Mouse (Mus musculus): ENCODE measurements around the gene Pptc7.

Gene Pptc7

DNA sequence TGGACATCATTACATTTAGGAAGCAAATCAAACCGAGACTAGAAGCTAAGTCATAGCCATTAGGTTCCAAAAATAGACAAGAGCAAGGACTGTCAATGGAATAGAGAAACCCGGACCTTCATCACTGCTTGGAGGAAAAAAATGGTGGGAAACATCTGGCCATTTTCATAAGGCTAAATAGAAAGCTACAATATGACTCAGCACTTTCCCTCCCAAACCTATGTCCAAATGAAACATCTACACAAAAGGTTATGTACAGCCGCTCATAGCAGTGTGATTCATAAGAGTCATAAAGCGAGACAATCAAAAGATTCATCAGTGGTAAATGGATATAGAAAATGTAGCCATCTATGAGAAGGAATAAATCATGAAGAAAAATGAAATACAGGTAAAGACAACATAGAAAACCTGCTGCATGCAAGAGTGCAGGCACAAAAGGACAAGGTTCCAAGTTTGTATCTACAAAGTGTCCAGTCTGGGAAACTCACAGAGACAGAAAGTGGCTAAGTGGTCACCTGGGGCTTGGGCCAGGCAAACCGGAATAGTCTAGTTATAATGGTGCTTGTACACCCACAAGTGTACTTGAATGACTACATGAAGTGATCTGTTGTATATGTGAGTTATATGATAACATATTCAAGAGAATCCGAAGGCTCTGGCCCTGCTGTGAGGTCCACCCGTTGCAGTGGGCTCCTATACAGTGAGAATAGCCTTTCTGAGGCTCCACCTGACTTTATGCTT, 52.6 kb downstream of the Pptc7 start:
- no peak for DNase-seq

DNA sequence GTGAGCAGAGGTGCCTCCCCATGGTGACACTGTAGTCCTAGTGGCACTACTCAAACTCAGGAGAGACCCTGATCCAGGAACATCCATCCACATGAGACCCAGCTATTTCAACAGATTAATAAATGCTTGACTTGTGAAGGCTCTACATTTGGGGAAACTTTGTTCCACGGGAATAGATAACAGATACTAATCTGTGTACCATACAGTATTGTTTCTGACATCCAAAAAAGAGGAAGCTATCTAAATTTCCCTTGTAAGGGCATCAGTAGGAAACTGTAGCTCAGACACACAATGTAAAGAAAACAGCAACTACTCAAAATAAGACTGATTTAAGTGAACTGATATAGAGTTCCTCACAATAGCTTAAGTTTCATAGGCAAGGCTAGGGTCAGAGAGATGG, 58.7 kb downstream of the Pptc7 start:
- DNase-seq, result no peak

DNA sequence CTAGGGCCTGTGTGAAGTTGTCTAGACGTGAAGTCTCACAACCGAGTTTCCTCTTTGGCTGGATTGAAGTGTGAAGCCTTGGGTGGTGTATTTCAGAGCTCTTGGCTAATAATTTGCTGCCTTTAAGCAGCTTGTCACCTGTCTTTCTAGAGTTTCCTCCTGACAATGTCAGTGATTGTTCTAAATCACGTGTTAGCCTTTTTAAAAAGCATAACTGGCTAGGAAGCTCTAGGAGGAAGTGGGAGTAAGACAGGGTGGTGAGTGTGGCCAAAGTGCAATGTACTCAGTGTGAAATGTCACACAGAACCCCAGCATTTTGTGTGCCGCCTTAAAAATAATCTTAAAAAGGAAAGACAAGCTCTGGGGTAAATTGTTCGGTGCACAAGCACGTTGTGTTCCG, 59.6 kb downstream of the Pptc7 start:
- DNase-seq, result peak; percentile 19

DNA sequence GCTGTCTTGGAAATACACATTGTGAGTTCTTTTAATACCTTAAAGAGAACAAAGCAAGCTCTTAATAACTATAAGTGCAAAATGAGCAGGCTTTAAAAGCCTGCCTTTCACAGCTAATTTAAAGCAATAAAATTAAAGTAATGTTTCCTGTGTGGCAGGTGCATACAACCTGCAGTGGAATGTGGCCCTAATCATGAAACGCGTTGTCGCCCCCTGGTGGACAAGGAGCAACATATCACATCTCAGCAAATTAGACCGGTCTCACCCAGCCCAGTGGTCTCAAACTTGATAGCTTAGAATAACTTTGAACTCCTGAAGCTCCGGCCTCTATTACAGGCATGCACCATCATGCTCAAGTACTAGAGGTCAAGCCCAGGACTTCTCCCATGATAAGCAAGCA, 60.1 kb downstream of the Pptc7 start:
- DNase-seq, result peak; percentile 89

DNA sequence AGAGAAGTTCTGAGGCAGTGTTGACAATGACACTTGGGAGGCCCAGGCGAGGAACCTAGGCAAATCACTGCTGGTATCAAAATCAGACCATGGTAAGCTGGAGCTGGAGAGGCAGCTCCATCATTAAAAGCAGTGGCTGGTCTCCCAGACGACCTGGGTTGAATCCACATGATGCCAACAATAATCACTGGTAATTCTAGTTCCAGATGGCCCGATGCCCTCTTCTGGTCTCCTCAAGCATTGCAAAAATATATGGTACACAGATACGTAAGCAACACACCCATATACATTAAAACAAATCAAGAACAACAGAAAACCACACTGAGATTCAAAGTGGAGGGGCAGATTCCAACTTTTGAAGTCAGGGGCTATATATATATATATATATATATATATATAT, 61.6 kb downstream of the Pptc7 start:
- DNase-seq, result no peak

DNA sequence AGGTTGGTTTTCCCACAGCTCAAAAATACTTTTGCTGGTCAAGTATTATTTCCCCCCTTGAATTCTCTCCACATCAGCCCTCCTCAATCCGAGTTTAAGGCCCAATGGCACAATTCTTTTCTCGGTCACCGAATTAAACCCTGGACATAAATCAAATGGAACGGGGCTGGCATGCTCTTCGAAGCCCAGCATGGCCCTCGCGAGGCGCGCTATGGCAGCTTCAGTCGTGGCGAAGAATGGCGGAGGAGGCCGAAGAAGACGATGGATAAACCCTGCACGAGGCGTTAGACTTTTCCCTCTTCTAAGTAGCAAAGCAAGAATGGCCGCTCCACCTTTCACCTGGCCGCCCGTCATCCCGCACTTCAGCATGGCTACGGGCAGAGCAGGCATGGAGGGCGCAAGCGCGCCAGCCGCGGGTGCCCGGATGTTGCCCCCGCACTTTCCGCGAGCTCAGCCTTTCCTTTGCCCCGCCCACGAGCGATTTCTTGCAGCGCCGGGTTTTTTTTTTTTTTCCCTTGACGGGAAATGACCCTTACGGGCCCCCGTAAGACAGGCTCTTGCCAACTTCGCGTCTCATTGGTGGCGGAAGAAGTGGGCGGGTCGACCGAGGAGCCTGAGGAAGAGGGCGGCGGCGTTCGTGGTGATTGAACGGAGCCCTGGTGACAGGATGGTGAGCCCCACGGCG, 69.8 kb downstream of the Pptc7 start, which contains the start of the genes Rad9b and Vps29:
TSS of gene Rad9b (minus strand) at position 427 of the 685 bp plus-strand sequence.
TSS of gene Vps29 (plus strand) at position 563 of the 685 bp plus-strand sequence.
- peak; percentile 98 for DNase-seq

DNA sequence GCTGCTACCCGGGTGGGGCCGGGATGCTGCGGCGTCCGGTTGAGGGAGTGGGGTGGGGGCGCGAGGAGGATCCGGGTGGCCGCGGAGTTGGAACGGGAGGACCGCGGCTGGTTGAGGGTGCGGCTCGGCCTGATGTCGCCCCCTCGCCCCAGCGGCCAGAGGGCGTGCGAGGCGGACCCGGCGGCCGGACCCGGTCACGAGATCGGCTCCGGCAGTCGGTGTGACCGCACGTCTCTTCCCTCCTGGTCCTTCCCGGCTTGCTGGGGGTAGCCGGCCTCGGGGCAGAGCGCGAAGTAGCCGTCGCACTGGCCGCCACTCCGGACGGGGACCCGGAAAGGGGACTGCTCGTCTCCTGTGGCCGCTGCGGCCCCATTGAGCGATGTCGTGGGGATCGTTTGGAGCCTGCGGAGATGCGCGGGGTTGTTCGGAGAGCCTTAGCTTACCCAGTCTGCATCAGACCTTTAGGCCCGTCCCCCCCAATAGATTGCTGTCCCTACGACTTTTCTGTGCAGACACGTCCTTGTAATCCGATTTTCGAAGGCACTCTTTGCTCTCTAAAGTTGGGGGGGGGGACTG, 70.4 kb downstream of the Pptc7 start:
- DNase-seq, result no peak

DNA sequence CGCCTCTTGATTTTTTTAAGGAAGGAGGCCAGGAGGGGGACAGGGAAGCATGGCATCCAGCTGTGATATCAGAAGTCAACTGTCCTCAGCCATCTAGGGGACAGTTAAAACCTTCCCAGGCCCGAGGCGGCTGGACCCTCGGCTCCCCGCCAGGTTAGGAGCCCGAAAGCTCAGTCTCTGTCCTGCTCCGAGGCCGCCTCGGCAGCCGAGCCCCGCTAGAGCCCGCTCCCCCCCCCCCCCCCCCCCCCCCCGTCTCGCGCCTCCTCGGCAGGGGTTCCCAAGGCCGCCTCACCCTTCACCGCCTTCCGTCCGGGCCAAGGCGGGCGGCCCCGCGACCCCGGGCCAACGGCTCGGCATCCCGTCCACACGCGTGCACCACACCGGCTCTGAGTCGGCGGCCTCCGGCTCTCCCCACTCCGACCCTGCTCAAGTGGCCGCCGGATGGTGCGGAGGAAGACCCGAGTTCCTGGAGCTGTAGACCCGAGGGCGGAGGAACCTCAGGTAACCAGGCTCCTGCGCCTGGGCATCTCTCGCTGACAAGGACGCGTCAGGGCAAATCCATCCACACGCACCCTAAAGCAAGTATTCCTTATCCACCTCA, 87.5 kb downstream of the Pptc7 start, which contains the start of gene Gpn3:
TSS of gene Gpn3 (plus strand) at position 286 of the 601 bp plus-strand sequence.
- DNase-seq, result no peak

DNA sequence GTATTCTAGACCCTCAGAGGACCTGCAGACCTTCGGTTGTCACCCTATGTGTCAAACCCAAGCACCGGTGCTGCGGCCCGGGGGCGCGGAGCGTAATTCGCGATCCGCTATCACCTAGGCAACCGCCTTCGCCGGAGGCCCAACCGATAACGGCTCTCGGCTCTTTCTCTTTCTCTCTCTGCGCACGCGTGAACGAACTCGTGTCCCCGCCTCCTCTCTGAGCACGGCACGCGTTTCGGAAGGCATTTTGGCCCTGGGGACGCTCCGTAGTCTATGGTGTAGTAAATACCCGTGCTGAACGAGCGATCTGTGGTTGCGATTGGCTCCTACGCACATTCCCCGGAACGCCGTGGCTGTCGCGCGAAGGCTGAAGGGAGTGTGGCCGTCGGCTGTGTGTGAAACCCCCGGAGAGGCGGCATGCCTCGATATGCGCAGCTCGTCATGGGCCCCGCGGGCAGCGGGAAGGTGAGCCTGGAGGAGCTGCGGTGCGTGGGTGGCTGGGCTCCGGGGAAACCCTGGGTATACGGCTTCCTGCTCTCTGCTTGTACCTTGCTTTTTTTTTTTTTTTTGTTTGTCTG, 88.1 kb downstream of the Pptc7 start, which contains the start of gene Fam216a:
TSS of gene Fam216a (minus strand) at position 173 of the 578 bp plus-strand sequence.
- peak; percentile 100 for DNase-seq

DNA sequence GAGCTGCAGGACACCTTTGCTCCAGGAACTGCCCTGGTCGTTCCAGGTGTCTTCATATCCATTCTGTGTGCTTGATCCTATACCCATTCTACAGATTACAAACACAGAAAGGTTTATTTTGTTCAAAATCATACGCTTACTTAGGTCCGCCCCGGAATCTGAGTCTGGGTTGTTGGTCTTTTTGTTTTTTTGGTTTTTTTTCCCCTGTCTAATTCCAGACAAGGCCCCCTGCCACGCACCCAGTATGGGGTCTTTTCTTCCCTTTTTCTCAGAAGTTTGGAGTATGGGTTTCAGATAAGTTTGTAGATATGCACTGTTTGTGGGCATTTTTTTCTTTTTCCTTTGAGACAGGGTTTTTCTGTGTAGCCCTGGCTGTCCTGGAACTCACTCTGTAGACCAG, 88.7 kb downstream of the Pptc7 start:
- no peak for DNase-seq
